Mouse (Mus musculus): ENCODE measurements around the gene Snw1. TPM values are rescaled to one million over a fixed set of nuclear protein-coding genes. Genes with fewer than 3 reads are reported as not detected.

The Snw1 gene
- polyA plus RNA-seq, 1 experiment from 2014 or later, result 101 TPM

GRCm38 (mm10) chr12:87470263-87471136 is 1.6 kb downstream of the Snw1 start:
- H3K9ac ChIP-seq (replicated peaks; ENCODE audit: low read depth, low read length), result no peak overlapping the region

GRCm38 (mm10) chr12:87464678-87465297 is 7.3 kb downstream of the Snw1 start:
- no peak overlapping the region for H3K9ac ChIP-seq (replicated peaks; ENCODE audit: low read depth, low read length)
- H3K27ac ChIP-seq (ENCODE audit: low read depth, low read length), result no peak overlapping the region
- no peaks in the 10 kb centered on the region for H3K9me3 ChIP-seq (ENCODE audit: control insufficient read depth, low read length)
- H3K4me2 ChIP-seq (ENCODE audit: low read depth, low read length), result no peak overlapping the region
- H3K36me3 ChIP-seq (ENCODE audit: control insufficient read depth, insufficient read depth, low read length), result peaks cover 43% of the 10 kb centered on the region
- no peaks in the 10 kb centered on the region for H3K4me1 ChIP-seq (ENCODE audit: control insufficient read depth, insufficient read depth, low read length)
- H3K4me3 ChIP-seq (ENCODE audit: low read depth, low read length), result no peak overlapping the region
- no peaks in the 10 kb centered on the region for H3K27me3 ChIP-seq (ENCODE audit: control insufficient read depth, insufficient read depth, low read length)
- no peak for ATAC-seq (ENCODE audit: low read depth)
- WGBS, result 75% methylated on average over 6 of the region's 6 CpGs

More at GRCm38 (mm10) chr12:87470263-87471136, 1.6 kb downstream of the Snw1 start:
- 58% methylated on average over 7 of the region's 7 CpGs for WGBS
- H3K4me2 ChIP-seq (ENCODE audit: low read depth, low read length), result peak overlapping the region; percentile 66
- no peak overlapping the region for H3K27ac ChIP-seq (ENCODE audit: low read depth, low read length)
- H3K4me3 ChIP-seq (ENCODE audit: low read depth, low read length), result peak overlapping the region; percentile 61; the same call in 1 of the 2 replicates
- no peaks in the 10 kb centered on the region for H3K27me3 ChIP-seq (ENCODE audit: control insufficient read depth, insufficient read depth, low read length)
- peaks cover 12% of the 10 kb centered on the region for H3K4me1 ChIP-seq (ENCODE audit: control insufficient read depth, insufficient read depth, low read length)
- H3K36me3 ChIP-seq (ENCODE audit: control insufficient read depth, insufficient read depth, low read length), result peaks cover 6% of the 10 kb centered on the region; the same call in 1 of the 2 replicates
- ATAC-seq (ENCODE audit: low read depth), result no peak
- H3K9me3 ChIP-seq (ENCODE audit: control insufficient read depth, low read length), result no peaks in the 10 kb centered on the region

- 91% methylated on average over 9 of the region's 9 CpGs for WGBS
- peaks cover 67% of the 10 kb centered on the region for H3K36me3 ChIP-seq (ENCODE audit: control insufficient read depth, insufficient read depth, low read length)
- ATAC-seq (ENCODE audit: low read depth), result no peak
- no peak overlapping the region for H3K4me2 ChIP-seq (ENCODE audit: low read depth, low read length)
- H3K27me3 ChIP-seq (ENCODE audit: control insufficient read depth, insufficient read depth, low read length), result no peaks in the 10 kb centered on the region
- H3K4me3 ChIP-seq (ENCODE audit: low read depth, low read length), result no peak overlapping the region
- peaks cover 5% of the 10 kb centered on the region; the same call in 1 of the 2 replicates for H3K4me1 ChIP-seq (ENCODE audit: control insufficient read depth, insufficient read depth, low read length)
- H3K9me3 ChIP-seq (ENCODE audit: control insufficient read depth, low read length), result no peaks in the 10 kb centered on the region
- H3K27ac ChIP-seq (ENCODE audit: low read depth, low read length), result no peak overlapping the region
- no peak overlapping the region for H3K9ac ChIP-seq (replicated peaks; ENCODE audit: low read depth, low read length)
These were observed 22.6 kb downstream of the Snw1 start for GRCm38 (mm10) chr12:87449456-87449855.

GRCm38 (mm10) chr12:87444211-87444610 is 27.9 kb downstream of the Snw1 start:
- ATAC-seq (ENCODE audit: low read depth), result 0 out of 2 replicates have a peak, but pooled peaks have one; percentile 12
- Histone ChIP-seq H3K27me3 (ENCODE audit: control insufficient read depth, insufficient read depth, low read length) (no peaks in the 10 kb centered on the region), H3K9me3 (ENCODE audit: control insufficient read depth, low read length) (no peaks in the 10 kb centered on the region), H3K9ac (replicated peaks; ENCODE audit: low read depth, low read length) (peak overlapping the region; percentile 70; the same call in 1 of the 2 replicates), H3K4me2 (ENCODE audit: low read depth, low read length) (peak overlapping the region; percentile 75), H3K27ac (ENCODE audit: low read depth, low read length) (no peak overlapping the region), H3K4me1 (ENCODE audit: control insufficient read depth, insufficient read depth, low read length) (peaks cover 17% of the 10 kb centered on the region; the same call in 1 of the 2 replicates), H3K4me3 (ENCODE audit: low read depth, low read length) (peak overlapping the region; percentile 86), H3K36me3 (ENCODE audit: control insufficient read depth, insufficient read depth, low read length) (peaks cover 40% of the 10 kb centered on the region)
- 4% methylated on average over 16 of the region's 16 CpGs for WGBS

GRCm38 (mm10) chr12:87443700-87444122 is 28.4 kb downstream of the Snw1 start, which contains the start of the genes Slirp and Alkbh1:
Gene Slirp, plus strand, starts transcription at chr12:87443896.
Gene Alkbh1, minus strand, starts transcription at chr12:87444017.
- Histone ChIP-seq H3K9ac (replicated peaks; ENCODE audit: low read depth, low read length) (peak within 1 kb of the TSS; percentile 70), H3K27ac (ENCODE audit: low read depth, low read length) (peak within 1 kb of the TSS; percentile 76), H3K4me1 (ENCODE audit: control insufficient read depth, insufficient read depth, low read length) (peaks cover 17% of the 10 kb centered on the region; the same call in 1 of the 2 replicates), H3K4me2 (ENCODE audit: low read depth, low read length) (peak within 1 kb of the TSS; percentile 96), H3K27me3 (ENCODE audit: control insufficient read depth, insufficient read depth, low read length) (no peaks in the 10 kb centered on the region), H3K36me3 (ENCODE audit: control insufficient read depth, insufficient read depth, low read length) (peaks cover 37% of the 10 kb centered on the region), H3K9me3 (ENCODE audit: control insufficient read depth, low read length) (no peaks in the 10 kb centered on the region), H3K4me3 (ENCODE audit: low read depth, low read length) (peak within 1 kb of the TSS; percentile 86)
- ATAC-seq (ENCODE audit: low read depth), result peak; percentile 98
- WGBS, result under 1% methylated on average over 28 of the region's 28 CpGs

- Histone ChIP-seq H3K4me2 (ENCODE audit: low read depth, low read length) (peak overlapping the region; percentile 96), H3K9ac (replicated peaks; ENCODE audit: low read depth, low read length) (peak overlapping the region; percentile 70), H3K4me1 (ENCODE audit: control insufficient read depth, insufficient read depth, low read length) (peaks cover 17% of the 10 kb centered on the region; the same call in 1 of the 2 replicates), H3K4me3 (ENCODE audit: low read depth, low read length) (peak overlapping the region; percentile 86), H3K9me3 (ENCODE audit: control insufficient read depth, low read length) (no peaks in the 10 kb centered on the region), H3K27ac (ENCODE audit: low read depth, low read length) (peak overlapping the region; percentile 76), H3K27me3 (ENCODE audit: control insufficient read depth, insufficient read depth, low read length) (no peaks in the 10 kb centered on the region), H3K36me3 (ENCODE audit: control insufficient read depth, insufficient read depth, low read length) (peaks cover 33% of the 10 kb centered on the region)
- under 1% methylated on average over 33 of the region's 33 CpGs for WGBS
- ATAC-seq (ENCODE audit: low read depth), result peak; percentile 87
These were observed 28.9 kb downstream of the Snw1 start for GRCm38 (mm10) chr12:87443115-87443699.

- H3K4me2 ChIP-seq (ENCODE audit: low read depth, low read length), result peak overlapping the region; percentile 96
- ATAC-seq (ENCODE audit: low read depth), result no peak
- WGBS, result 31% methylated on average over 12 of the region's 12 CpGs
- H3K9ac ChIP-seq (replicated peaks; ENCODE audit: low read depth, low read length), result peak overlapping the region; percentile 70
- peaks cover 28% of the 10 kb centered on the region for H3K36me3 ChIP-seq (ENCODE audit: control insufficient read depth, insufficient read depth, low read length)
- peak overlapping the region; percentile 86 for H3K4me3 ChIP-seq (ENCODE audit: low read depth, low read length)
- H3K27me3 ChIP-seq (ENCODE audit: control insufficient read depth, insufficient read depth, low read length), result no peaks in the 10 kb centered on the region
- H3K4me1 ChIP-seq (ENCODE audit: control insufficient read depth, insufficient read depth, low read length), result peaks cover 17% of the 10 kb centered on the region; the same call in 1 of the 2 replicates
- H3K9me3 ChIP-seq (ENCODE audit: control insufficient read depth, low read length), result no peaks in the 10 kb centered on the region
- 0 out of 2 replicates have a peak overlapping the region, but pooled peaks have one; percentile 4 for H3K27ac ChIP-seq (ENCODE audit: low read depth, low read length)
These were observed 29.6 kb downstream of the Snw1 start for GRCm38 (mm10) chr12:87442177-87443114.

- ATAC-seq (ENCODE audit: low read depth), result no peak
- Histone ChIP-seq H3K4me3 (ENCODE audit: low read depth, low read length) (no peak overlapping the region), H3K36me3 (ENCODE audit: control insufficient read depth, insufficient read depth, low read length) (peaks cover 67% of the 10 kb centered on the region), H3K27me3 (ENCODE audit: control insufficient read depth, insufficient read depth, low read length) (no peaks in the 10 kb centered on the region), H3K9ac (replicated peaks; ENCODE audit: low read depth, low read length) (no peak overlapping the region), H3K9me3 (ENCODE audit: control insufficient read depth, low read length) (no peaks in the 10 kb centered on the region), H3K27ac (ENCODE audit: low read depth, low read length) (no peak overlapping the region), H3K4me1 (ENCODE audit: control insufficient read depth, insufficient read depth, low read length) (peaks cover 3% of the 10 kb centered on the region; the same call in 1 of the 2 replicates), H3K4me2 (ENCODE audit: low read depth, low read length) (no peak overlapping the region)
- WGBS, result 79% methylated on average over 8 of the region's 8 CpGs
These were observed 43.2 kb downstream of the Snw1 start for GRCm38 (mm10) chr12:87428885-87429284.

All from neural tube, embryonic 14.5 days (tissue).